Mouse (Mus musculus): Measurements from ENCODE around the gene Ssbp3.

Gene Ssbp3

DNA sequence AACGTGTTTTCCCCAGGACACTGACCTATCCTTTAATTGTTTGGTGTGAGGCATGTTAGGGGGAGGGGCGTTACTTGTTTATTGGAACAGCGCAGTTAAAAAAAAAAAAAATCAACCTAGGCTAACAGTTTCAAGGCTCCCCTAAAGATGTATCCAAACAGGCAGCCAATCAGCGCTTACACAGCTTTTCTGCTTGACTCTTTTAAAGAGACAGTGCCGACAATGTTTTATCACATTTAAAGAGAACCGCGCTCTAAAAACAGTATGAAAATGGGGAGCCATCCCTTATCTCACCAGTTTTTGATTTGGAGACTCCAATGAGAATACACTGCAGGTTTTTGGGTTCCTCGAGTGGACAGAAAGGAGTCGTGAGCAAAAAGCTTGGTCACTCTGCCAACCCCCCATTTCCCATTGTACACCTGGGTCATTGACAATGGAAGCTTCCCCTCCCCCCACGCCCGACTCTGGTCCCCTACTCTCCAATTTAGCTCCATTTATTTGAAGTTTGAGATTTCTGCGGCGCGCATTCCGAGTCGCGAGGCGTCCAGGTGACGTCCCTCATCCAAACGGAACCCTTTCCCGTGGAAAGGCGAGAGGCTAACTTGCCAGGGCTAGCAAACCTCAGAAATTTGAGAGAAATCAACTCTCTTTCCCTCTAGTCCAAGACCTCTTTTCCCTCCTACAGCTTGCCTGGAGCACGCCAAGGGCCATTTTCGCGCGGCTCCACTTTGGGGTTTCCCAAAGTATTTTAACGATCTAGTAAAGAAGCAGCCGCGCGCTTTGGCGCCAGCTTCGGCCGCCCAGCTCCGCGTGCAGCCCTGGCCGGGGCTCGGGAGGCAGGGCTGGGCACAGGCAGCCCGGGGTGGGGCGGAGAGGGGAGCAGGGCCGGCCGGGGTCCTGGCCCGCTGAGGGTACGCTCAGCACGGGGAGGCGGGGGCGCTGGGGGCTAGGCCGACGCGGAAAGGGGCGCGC is at the start of gene Ssbp3:
Gene Ssbp3 (plus strand): TSS at position 501 of the 972 bp plus-strand sequence.
- DNase-seq (ENCODE audit: low read depth): no peak

DNA sequence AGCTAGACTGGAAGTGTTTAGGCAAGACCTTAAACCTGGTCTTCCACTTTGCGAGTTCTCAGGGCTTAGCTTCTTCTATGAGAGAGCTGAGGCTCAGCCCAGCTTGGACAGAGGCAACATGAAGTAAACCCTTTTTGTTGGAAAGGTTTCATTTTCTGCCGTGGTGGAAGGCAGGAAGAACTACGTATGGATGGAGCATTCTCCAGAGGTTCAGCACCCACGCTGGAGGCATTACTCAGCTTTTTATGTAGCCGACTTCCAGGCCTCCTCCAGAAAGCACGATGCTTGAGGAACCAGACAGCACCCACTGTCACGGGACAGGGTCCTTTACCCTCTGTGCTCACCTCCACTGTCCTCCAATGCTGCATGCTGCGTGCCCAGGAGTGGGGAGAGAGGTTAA is 48.6 kb upstream of the Ssbp3 start:
- DNase-seq (ENCODE audit: low read depth): no peak

DNA sequence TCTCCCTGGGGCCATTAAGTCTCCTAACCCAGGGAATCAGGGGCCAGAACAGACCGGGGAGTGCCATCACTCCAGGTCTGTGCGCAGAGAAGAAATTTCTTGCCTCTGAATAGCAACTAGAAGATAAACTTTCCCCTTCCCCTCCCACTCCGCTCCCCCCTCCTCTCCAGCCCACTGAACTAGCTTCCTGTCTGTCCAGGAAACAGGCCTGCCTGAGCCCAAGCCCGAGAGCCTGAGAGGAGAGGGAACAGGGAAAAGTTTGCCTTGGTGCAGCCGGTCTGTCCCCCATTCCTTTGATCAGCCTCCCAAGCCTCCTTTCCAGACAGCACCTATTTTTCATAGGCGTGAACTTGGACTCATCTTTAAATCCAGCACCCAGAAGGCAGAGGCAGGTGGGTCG is 48.2 kb upstream of the Ssbp3 start:
- no peak for DNase-seq (ENCODE audit: low read depth)

DNA sequence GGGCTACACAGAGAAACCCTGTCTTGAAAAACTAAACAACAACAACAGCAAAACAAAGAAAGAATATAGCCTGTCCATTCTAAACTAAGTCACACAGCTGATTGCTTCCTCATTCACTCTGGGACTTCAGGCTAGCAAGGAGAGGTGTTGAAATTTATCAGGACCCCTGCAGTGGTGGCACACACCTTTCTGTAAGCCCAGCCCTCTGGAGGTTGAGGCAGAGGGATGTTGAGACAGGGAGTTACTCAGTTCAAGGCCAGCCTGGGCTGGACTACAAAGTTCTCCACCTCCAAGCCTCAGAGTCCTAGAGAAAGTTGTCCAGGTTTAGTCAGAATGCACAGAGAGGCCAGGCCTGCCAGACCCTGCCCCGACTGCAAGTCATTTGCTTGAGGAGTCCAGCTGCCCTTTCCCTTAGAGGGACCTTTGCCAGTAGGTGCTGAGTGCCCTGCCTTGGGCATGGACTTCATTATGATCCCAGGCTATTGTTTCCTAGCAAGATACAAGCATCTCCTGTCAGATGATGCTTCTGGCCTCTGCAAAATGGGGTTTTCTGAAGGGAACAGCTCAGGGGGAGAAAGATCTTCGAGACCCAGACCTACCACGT is 47.6 kb upstream of the Ssbp3 start:
- no peak for DNase-seq (ENCODE audit: low read depth)

DNA sequence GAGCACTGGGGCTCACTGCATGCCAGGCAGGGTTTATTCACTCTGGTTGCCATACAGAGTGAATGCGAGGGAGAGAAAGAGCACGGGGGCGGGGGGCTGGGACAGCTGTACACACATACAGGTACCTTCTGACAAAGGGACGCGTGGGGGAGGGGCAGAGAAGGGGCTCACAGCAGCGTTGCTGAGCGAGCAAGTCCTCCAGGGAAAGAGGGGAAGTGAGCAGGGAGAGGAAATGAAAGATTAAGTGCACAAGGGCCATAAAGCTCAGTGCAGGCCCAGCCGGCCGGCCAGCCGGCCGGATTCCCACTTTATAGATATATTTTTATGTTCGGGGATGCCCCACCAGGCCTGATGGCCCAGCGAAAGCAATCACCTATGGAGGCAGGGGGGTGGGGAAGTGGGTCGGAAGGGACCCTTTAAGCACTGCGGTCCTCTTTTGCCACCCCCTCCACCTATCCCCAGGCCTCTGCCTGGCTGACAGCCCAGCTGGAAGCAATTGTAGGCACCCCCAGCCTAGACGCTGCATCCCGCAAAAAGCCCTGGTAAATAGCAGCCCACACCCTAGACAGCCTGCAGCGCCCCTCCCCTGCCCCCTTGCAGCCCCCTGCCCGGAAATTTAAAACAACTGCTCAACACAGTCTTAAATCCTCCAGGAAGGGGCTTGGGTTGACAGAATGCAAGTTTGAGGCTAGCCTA is 44.9 kb upstream of the Ssbp3 start:
- DNase-seq (ENCODE audit: low read depth): no peak

DNA sequence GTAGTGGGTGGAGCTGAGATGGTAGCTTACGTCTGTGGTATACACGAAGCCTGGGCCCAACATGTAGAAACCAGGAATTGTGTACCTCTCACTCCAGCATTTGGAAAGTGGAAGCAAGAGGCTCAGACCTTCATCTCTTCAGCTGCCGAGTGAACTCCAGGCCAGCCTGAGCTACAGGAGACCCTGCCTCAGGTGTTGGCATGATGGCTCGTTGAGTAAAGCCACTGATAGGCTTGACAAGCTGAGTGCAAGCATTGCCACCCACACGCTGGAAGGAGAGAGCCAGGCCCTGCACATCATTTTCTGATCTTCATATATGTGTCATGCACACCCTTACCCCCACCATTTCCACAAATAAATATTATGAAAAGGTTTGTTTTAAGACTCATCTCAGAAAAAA is 44.1 kb upstream of the Ssbp3 start:
- no peak for DNase-seq (ENCODE audit: low read depth)

DNA sequence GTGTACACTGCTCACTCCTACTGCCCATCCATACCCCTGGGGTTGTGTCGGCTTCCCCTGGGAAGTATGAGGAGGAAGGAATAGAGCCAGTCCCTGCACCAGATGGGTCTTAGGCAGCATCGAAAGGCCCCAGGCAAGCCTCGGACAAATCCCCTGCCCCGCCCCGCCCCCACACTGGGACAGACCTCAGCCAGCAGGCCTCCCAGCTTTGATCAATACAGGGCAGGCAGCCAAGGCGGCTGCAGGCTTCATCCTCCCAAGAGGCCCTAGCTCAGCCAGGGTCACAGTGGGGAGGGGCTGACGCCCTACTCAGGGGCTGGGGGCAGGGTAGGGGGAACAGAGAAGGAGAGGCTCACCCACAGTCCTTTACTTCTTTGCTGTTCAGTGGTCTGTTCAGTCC is 43.7 kb upstream of the Ssbp3 start:
- DNase-seq (ENCODE audit: low read depth): no peak

DNA sequence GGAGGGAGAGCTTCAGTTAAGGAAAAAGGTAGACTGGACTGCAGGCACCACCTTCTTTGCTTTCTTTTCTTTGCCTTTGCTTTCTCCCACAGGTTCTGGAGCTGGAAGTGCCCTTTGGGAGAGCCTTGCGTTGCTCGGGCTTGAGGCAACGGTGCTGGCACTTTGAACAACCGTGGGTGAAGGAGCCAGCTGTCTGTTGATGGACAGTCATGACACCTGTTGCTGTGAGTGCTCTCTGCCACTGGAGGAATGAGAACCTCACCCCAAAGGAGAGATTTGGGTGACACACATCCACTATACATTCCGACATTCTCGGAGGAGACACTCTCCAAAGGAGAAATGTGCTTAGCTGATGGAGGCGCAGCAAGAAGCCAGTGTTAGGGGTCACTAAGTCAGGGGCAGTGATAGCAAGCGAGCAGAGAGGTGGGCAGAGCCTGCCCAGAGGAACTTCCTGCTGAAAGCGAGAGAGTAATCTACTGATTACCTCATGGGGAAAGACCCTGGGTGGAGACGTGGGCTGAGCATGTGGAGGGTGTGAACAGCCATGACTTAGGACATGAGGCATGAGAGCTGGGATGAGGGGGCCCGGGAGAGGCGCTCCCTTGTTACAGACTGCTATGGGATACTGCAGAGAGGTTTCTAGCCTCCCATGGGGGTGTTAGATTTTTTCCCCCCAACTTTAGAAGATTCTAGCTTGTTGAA is 41.6 kb upstream of the Ssbp3 start:
- no peak for DNase-seq (ENCODE audit: low read depth)

DNA sequence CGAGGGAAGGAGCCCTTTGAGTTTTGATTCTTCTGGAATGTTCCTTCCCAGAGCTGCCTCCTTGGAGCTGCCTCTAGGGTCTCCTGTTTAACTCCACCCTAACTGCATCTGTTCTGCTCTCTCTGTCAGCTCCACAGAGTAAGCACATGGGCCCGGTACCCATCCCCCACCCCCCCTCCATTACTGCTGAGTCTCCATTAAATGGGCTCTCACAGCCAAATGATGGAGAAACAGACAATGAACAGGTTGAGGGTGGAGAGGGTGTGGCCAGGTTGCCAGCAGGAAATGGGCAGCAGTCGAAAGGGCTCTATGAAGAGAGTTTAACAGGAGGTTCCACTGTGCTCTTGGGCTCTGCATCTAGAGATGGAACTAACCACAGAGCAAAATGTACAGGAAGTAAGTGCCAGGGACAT is 41.0 kb upstream of the Ssbp3 start:
- DNase-seq (ENCODE audit: low read depth): no peak

DNA sequence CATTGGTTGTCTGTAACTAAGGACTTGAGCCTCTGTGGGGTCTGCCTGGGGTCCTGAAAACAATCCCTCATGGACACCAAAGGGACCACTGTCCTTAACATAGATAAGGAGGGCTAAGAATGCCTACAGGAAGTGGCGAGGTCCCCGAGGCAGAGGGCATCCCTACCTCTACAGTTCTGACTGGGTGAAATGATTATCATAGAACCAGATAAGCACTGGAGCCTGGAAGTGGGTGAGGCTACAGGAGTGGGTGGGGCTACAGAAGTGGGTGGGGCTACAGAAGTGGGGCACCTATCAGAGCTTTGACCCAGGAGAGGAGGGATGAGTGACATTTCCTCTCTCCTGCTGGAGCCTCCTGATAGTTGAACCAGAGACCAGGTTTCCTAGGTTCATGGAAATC is 39.9 kb upstream of the Ssbp3 start:
- no peak for DNase-seq (ENCODE audit: low read depth)

DNA sequence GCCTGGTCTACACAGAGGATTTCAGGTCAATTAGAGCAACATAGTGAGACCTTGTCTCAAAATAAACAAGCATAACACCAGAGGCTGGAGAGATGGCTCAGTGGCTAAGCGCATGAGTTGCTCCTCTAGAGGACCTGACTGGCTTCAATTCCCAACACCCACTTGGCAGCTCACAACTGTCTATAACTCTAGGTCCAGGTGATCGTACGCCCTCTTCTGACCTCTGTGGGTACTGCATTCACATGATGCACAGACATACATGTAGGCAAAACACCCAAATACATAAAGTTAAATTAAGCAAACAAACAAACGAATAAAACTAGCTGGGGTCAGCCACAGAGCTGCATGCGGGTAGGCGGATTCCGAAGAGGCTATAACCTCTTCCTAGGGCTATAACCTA is 36.0 kb upstream of the Ssbp3 start:
- DNase-seq (ENCODE audit: low read depth): no peak

DNA sequence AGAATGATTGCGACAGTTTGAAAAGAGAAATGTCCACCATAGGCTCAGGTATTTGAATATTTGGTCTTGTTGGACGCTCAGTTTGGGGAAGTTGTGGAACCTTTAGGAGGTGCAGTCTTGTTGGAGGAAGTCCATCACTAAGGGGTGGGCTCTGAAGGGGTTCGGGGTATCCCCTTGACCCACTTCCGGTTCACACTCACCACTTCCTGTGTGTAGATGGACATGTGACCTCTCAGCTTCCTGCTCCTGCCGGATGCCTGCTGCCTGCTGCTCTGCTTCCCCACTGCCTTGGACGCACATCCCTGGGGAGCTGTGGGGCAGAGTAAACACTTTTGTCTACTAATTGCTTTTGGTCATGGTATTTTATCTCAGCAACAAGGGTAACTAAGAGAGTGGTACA is 29.4 kb upstream of the Ssbp3 start:
- no peak for DNase-seq (ENCODE audit: low read depth)

DNA sequence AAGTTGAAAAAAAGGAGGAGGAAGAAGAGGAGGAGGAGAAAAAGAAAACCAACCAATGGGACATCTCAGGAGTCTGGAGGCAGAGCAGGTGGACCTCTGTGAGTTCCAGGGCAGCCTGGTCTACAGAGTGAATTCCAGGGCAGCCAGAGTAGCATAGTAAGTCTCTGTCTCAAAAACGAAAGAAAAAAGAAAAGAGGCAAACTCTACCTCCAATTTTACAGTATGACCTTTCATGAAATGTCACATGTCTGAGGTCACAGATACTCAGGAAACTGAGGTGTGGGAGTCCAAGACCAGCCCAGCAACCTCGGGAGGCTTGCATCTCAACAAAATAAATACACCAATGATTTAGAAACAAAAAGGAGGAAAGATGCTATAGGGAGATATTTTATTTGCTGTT is 27.4 kb upstream of the Ssbp3 start:
- no peak for DNase-seq (ENCODE audit: low read depth)

DNA sequence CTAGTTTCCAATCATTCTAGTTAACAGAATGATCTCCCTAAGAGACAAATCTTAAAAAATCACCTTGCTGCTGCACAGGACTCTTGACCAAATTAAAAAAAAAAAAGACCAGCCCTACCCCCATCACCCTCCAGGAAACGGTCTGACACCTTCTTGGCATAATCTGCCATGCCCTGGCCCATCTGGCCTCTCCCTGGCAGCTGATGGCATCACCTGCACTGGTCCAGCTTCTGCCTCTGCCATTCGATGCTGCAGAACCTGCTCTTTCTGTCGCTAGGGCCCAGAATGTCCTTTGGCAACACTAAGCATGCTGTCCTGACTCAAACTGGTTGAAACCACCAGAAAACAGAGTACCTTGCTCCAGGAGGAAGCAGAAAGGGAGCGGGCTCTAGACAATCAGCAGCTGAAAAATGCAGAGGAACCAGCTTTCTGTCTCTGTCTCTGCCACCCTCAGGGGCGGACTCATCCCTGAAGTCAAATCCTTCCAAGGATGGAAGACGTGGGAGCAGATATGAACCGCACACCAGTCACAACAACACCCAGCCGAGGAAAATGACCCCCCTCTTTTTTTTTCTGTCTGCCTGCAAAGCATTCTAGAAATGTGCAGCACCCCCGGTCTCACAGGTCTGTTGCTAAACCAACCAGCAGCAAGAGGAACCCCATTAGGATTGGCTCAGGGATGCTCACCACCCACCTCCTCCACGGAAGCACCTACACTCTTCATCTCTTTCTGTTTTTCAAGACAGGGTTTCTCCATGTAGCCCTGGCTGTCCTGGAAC is 24.0 kb upstream of the Ssbp3 start:
- DNase-seq (ENCODE audit: low read depth): no peak

DNA sequence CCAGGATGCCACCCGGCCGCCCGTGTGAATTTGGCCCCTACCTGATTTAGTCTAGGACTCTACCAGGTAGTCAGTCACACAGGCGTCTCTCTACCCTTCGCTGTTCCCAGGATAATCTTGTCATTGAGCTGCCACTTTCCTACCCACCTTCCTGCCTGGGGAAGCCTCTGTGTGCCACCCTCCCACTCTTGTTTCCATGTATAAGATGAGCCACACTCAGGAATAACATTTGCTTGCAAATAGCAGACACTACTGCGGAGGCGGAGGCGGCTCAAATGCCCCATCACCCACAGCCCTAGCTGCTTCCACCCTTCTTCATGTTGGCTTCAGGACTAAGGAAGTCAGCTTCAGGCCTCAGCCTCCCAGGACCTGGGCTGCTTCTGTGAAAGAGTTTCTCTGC is 14.4 kb upstream of the Ssbp3 start:
- DNase-seq (ENCODE audit: low read depth): no peak

DNA sequence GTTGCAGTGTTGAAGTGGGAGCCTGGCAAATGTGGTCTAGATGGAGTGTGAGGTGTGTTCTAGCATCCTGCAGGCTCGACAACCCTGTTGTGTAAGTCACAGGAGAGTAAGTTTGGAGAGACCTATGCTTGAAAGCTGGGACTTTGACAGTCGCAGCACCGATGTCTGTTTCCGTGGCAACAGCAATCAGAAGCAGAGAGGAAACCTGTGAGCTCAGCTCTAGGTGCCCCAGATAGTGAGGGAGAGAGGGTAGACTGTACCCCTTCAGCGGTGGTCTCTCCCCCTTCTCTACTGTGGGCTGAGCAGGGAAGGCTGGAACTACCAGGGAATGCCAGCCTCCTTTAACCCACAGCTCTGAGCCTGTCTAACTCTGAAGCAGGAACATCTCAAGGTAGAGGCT is 11.6 kb upstream of the Ssbp3 start:
- DNase-seq (ENCODE audit: low read depth): no peak

DNA sequence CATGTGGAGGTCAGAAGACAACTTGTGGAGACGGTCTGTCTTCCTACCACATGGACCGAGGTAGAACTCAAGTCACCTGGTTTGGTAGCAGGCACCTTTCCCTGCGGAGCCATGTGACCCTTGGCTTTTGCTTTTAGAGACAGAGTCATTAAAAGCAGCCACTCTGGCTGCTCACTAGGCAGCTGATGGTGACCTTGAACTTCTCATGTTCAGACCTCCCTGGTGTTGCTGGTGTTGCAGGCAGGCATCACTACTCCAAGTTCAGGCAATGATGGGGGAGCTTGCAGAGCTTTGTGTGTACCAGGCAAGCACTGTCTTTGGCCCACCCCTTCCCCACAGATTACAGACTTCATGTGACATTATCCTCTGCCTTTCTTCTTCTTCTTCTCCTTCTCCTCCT is 11.0 kb upstream of the Ssbp3 start:
- DNase-seq (ENCODE audit: low read depth): no peak

DNA sequence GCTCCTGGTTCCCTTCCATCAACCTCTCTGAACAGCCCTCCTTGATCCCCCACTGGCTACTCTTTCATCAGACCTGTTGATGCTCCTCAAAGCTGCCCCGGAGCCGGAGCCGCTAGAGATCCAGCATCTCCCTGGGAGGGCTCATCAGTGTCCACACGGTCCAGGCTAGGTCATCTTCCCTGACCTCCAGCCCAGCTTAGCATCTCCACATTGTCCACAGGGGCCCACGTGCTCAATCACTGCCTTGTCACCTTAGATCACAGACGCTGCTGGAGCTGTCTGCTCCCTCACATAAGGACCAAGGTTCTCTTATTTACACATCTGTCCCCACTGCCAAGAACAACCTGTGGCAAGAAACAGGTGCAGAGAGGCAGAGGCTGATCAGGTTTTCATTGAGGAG is 9.8 kb upstream of the Ssbp3 start:
- DNase-seq (ENCODE audit: low read depth): no peak

DNA sequence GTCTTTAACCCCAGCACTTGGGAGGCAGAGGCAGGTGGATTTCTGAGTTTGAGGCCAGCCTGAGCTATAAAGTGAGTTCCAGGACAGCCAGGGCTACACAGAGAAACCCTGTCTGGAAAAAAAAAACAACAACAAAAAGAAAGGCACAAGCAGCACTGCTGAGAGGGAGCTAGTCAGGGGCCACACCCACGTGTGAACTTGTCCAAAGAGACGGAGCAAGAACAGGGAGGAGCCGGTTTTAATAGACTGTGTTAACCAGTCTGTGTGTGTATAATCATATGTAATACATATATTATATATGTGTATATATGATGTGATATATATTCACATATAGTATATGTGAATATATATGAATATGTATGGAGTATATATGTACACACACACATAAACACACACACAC is 8.9 kb upstream of the Ssbp3 start:
- DNase-seq (ENCODE audit: low read depth): no peak

DNA sequence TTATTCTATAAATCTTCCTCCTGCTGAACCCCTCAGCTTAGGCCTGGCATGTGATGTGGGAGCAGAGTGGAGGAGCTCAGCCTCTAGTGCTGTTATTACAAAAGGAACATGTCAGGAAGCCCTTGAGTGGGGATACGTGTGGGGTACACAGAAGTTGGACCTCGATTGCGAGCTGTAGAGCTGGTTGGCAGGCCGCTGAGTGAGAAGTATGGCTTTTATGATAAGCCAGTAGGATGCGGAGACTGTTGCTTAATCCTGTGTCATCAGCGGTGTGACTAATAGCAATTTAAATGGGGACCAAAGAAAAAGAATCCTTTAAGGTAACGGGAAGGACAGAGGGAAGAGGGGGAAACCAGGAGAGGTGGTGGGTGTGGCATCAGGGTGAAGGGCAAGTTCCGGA is 8.3 kb upstream of the Ssbp3 start:
- DNase-seq (ENCODE audit: low read depth): no peak

DNA sequence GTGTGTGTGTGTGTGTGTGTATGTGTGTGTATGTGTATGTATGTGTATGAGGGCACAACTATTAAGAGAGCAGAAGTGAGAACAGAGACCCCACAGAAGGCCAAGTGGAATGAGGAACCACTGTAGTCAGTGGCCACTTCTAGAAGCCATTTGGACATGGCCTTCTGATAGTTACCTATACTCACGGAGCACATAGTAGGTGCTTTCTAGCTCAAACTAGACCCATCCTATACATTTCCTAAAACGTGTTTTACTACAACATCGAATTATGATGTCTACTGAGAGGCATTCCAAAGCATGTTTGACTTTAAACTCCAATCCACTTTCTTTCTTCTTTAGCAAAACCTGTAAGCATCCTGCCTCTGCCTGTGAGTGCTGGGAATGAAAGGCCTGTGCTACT is 4.6 kb upstream of the Ssbp3 start:
- no peak for DNase-seq (ENCODE audit: low read depth)

All from fibroblast of lung, adult 2 months (primary cell).